Mouse (Mus musculus): ENCODE measurements around the gene Adcy1. TPM values are rescaled to one million over a fixed set of nuclear protein-coding genes. Genes with fewer than 3 reads are reported as not detected.

Gene Adcy1
- polyA plus RNA-seq, 1 experiment: 2.3 TPM

GRCm38 (mm10) chr11:7145221-7145620 lies 81.9 kb downstream of the Adcy1 start:
- TF ChIP-seq CTCF (IDR thresholded peaks at IDR 0.05; ENCODE audit: borderline replicate concordance, control insufficient read depth, extremely low read depth, insufficient read depth, low read length, poor library complexity) (no peak), POLR2A (IDR thresholded peaks at IDR 0.05; ENCODE audit: control insufficient read depth, extremely low read depth, insufficient read depth, low read length, poor library complexity) (no peak)
- H3K27me3 ChIP-seq (ENCODE audit: control insufficient read depth, insufficient read depth, low read length): no peaks in the 10 kb centered on the region
- H3K36me3 ChIP-seq (ENCODE audit: control insufficient read depth, insufficient read depth, low read length): no peaks in the 10 kb centered on the region
- peaks cover 36% of the 10 kb centered on the region for H3K4me1 ChIP-seq (replicated peaks; ENCODE audit: control insufficient read depth, insufficient read depth, low read length)
- no peak overlapping the region for H3K4me3 ChIP-seq (ENCODE audit: control insufficient read depth, insufficient read depth, low read length)
- DNase-seq: peak; percentile 72
- H3K27ac ChIP-seq (ENCODE audit: control insufficient read depth, insufficient read depth, low read length): peak overlapping the region; percentile 73
- 4% methylated on average over 4 of the region's 4 CpGs for WGBS

GRCm38 (mm10) chr11:7147536-7147935 lies 84.2 kb downstream of the Adcy1 start:
- Histone ChIP-seq H3K4me1 (replicated peaks; ENCODE audit: control insufficient read depth, insufficient read depth, low read length) (peaks cover 36% of the 10 kb centered on the region), H3K36me3 (ENCODE audit: control insufficient read depth, insufficient read depth, low read length) (no peaks in the 10 kb centered on the region), H3K4me3 (ENCODE audit: control insufficient read depth, insufficient read depth, low read length) (no peak overlapping the region), H3K27ac (ENCODE audit: control insufficient read depth, insufficient read depth, low read length) (no peak overlapping the region), H3K27me3 (ENCODE audit: control insufficient read depth, insufficient read depth, low read length) (no peaks in the 10 kb centered on the region)
- DNase-seq: no peak
- TF ChIP-seq POLR2A (IDR thresholded peaks at IDR 0.05; ENCODE audit: control insufficient read depth, extremely low read depth, insufficient read depth, low read length, poor library complexity) (no peak), CTCF (IDR thresholded peaks at IDR 0.05; ENCODE audit: borderline replicate concordance, control insufficient read depth, extremely low read depth, insufficient read depth, low read length, poor library complexity) (no peak)
- 97% methylated on average over 8 of the region's 8 CpGs for WGBS

GRCm38 (mm10) chr11:7147945-7148344 lies 84.7 kb downstream of the Adcy1 start:
- H3K27ac ChIP-seq (ENCODE audit: control insufficient read depth, insufficient read depth, low read length): no peak overlapping the region
- WGBS: 78% methylated on average over 7 of the region's 7 CpGs

GRCm38 (mm10) chr11:7149471-7149870 lies 86.2 kb downstream of the Adcy1 start:
- Histone ChIP-seq H3K4me1 (replicated peaks; ENCODE audit: control insufficient read depth, insufficient read depth, low read length) (peaks cover 31% of the 10 kb centered on the region), H3K27me3 (ENCODE audit: control insufficient read depth, insufficient read depth, low read length) (no peaks in the 10 kb centered on the region), H3K36me3 (ENCODE audit: control insufficient read depth, insufficient read depth, low read length) (no peaks in the 10 kb centered on the region), H3K4me3 (ENCODE audit: control insufficient read depth, insufficient read depth, low read length) (no peak overlapping the region), H3K27ac (ENCODE audit: control insufficient read depth, insufficient read depth, low read length) (peak overlapping the region; percentile 60)
- peak; percentile 28 for DNase-seq
- no peak for TF ChIP-seq POLR2A (IDR thresholded peaks at IDR 0.05; ENCODE audit: control insufficient read depth, extremely low read depth, insufficient read depth, low read length, poor library complexity)
- TF ChIP-seq CTCF (IDR thresholded peaks at IDR 0.05; ENCODE audit: borderline replicate concordance, control insufficient read depth, extremely low read depth, insufficient read depth, low read length, poor library complexity): no peak
- WGBS: 79% methylated on average over 7 of the region's 7 CpGs

More at GRCm38 (mm10) chr11:7147945-7148344, 84.7 kb downstream of the Adcy1 start:
- Histone ChIP-seq H3K36me3 (ENCODE audit: control insufficient read depth, insufficient read depth, low read length) (no peaks in the 10 kb centered on the region), H3K4me3 (ENCODE audit: control insufficient read depth, insufficient read depth, low read length) (no peak overlapping the region), H3K27me3 (ENCODE audit: control insufficient read depth, insufficient read depth, low read length) (no peaks in the 10 kb centered on the region), H3K4me1 (replicated peaks; ENCODE audit: control insufficient read depth, insufficient read depth, low read length) (peaks cover 36% of the 10 kb centered on the region)
- TF ChIP-seq POLR2A (IDR thresholded peaks at IDR 0.05; ENCODE audit: control insufficient read depth, extremely low read depth, insufficient read depth, low read length, poor library complexity) (no peak), CTCF (IDR thresholded peaks at IDR 0.05; ENCODE audit: borderline replicate concordance, control insufficient read depth, extremely low read depth, insufficient read depth, low read length, poor library complexity) (no peak)
- no peak for DNase-seq

GRCm38 (mm10) chr11:7150511-7150910 lies 87.2 kb downstream of the Adcy1 start:
- TF ChIP-seq CTCF (IDR thresholded peaks at IDR 0.05; ENCODE audit: borderline replicate concordance, control insufficient read depth, extremely low read depth, insufficient read depth, low read length, poor library complexity): no peak
- TF ChIP-seq POLR2A (IDR thresholded peaks at IDR 0.05; ENCODE audit: control insufficient read depth, extremely low read depth, insufficient read depth, low read length, poor library complexity): no peak

GRCm38 (mm10) chr11:7152371-7152770 lies 89.1 kb downstream of the Adcy1 start:
- no peak for DNase-seq
- Histone ChIP-seq H3K36me3 (ENCODE audit: control insufficient read depth, insufficient read depth, low read length) (no peaks in the 10 kb centered on the region), H3K4me3 (ENCODE audit: control insufficient read depth, insufficient read depth, low read length) (no peak overlapping the region), H3K4me1 (replicated peaks; ENCODE audit: control insufficient read depth, insufficient read depth, low read length) (peaks cover 20% of the 10 kb centered on the region), H3K27ac (ENCODE audit: control insufficient read depth, insufficient read depth, low read length) (no peak overlapping the region), H3K27me3 (ENCODE audit: control insufficient read depth, insufficient read depth, low read length) (no peaks in the 10 kb centered on the region)
- TF ChIP-seq POLR2A (IDR thresholded peaks at IDR 0.05; ENCODE audit: control insufficient read depth, extremely low read depth, insufficient read depth, low read length, poor library complexity) (no peak), CTCF (IDR thresholded peaks at IDR 0.05; ENCODE audit: borderline replicate concordance, control insufficient read depth, extremely low read depth, insufficient read depth, low read length, poor library complexity) (no peak)
- WGBS: 96% methylated on average over 12 of the region's 12 CpGs

More at GRCm38 (mm10) chr11:7150511-7150910, 87.2 kb downstream of the Adcy1 start:
- DNase-seq: no peak
- H3K27me3 ChIP-seq (ENCODE audit: control insufficient read depth, insufficient read depth, low read length): no peaks in the 10 kb centered on the region
- no peak overlapping the region for H3K27ac ChIP-seq (ENCODE audit: control insufficient read depth, insufficient read depth, low read length)
- 94% methylated on average over 8 of the region's 8 CpGs for WGBS
- no peaks in the 10 kb centered on the region for H3K36me3 ChIP-seq (ENCODE audit: control insufficient read depth, insufficient read depth, low read length)
- H3K4me3 ChIP-seq (ENCODE audit: control insufficient read depth, insufficient read depth, low read length): no peak overlapping the region
- peaks cover 23% of the 10 kb centered on the region for H3K4me1 ChIP-seq (replicated peaks; ENCODE audit: control insufficient read depth, insufficient read depth, low read length)

GRCm38 (mm10) chr11:7153081-7153480 lies 89.8 kb downstream of the Adcy1 start:
- Histone ChIP-seq H3K4me1 (replicated peaks; ENCODE audit: control insufficient read depth, insufficient read depth, low read length) (peaks cover 13% of the 10 kb centered on the region), H3K36me3 (ENCODE audit: control insufficient read depth, insufficient read depth, low read length) (no peaks in the 10 kb centered on the region), H3K27me3 (ENCODE audit: control insufficient read depth, insufficient read depth, low read length) (no peaks in the 10 kb centered on the region), H3K27ac (ENCODE audit: control insufficient read depth, insufficient read depth, low read length) (no peak overlapping the region), H3K4me3 (ENCODE audit: control insufficient read depth, insufficient read depth, low read length) (no peak overlapping the region)
- TF ChIP-seq CTCF (IDR thresholded peaks at IDR 0.05; ENCODE audit: borderline replicate concordance, control insufficient read depth, extremely low read depth, insufficient read depth, low read length, poor library complexity) (no peak), POLR2A (IDR thresholded peaks at IDR 0.05; ENCODE audit: control insufficient read depth, extremely low read depth, insufficient read depth, low read length, poor library complexity) (no peak)
- 90% methylated on average over 8 of the region's 8 CpGs for WGBS
- DNase-seq: no peak

All from thymus, adult 2 months (tissue).